Mouse (Mus musculus) embryonic facial prominence, embryonic 11.5 days (tissue): ENCODE measurements around the gene Gm13271. TPM values are rescaled to one million over a fixed set of nuclear protein-coding genes. Genes with fewer than 3 reads are reported as not detected.

Experiments
- ATAC-seq: fragments of 200-750 bp; cut with Nextera tagmentation; replicated peaks from 2 replicates; pipeline ENCODE4 v1.8.0; 2017; ENCODE audit warnings: low read depth; ENCODE audit not compliant: insufficient number of reproducible peaks, low FRiP score, low TSS enrichment
- DNase-seq: peaks from one replicate; pipeline ENCODE4 v3.0.0-alpha.2; 2015; ENCODE audit warnings: low spot score
- H3K27ac ChIP-seq: fragments of 300-500 bp; sonication (generic); replicated peaks from 2 replicates; pipeline ENCODE4 v1.5.1; 2014; ENCODE audit warnings: mild to moderate bottlenecking, low read depth, low read length, control low read depth
- H3K27me3 ChIP-seq: fragments of 300-500 bp; sonication (generic); 2 replicates; pipeline ENCODE4 v1.6.1; 2014; ENCODE audit warnings: mild to moderate bottlenecking, low read length, moderate library complexity, mixed read lengths; ENCODE audit not compliant: control insufficient read depth, insufficient read depth
- H3K36me3 ChIP-seq: fragments of 300-500 bp; sonication (generic); replicated peaks from 2 replicates; pipeline ENCODE4 v1.6.1; 2014; ENCODE audit warnings: low read depth, mild to moderate bottlenecking, low read length, moderate library complexity, mixed read lengths; ENCODE audit not compliant: control insufficient read depth, insufficient read depth
- H3K4me1 ChIP-seq: fragments of 300-500 bp; sonication (generic); 2 replicates; pipeline ENCODE4 v1.6.1; 2014; ENCODE audit warnings: low read length, mixed read lengths; ENCODE audit not compliant: control insufficient read depth, insufficient read depth
- H3K4me2 ChIP-seq: fragments of 300-500 bp; sonication (generic); 2 replicates; pipeline ENCODE4 v1.6.1; 2014; ENCODE audit warnings: low read depth, mild to moderate bottlenecking, control low read depth, low read length, moderate library complexity
- H3K4me3 ChIP-seq: fragments of 300-500 bp; sonication (generic); 2 replicates; pipeline ENCODE4 v1.5.1; 2014; ENCODE audit warnings: low read depth, low read length, control low read depth
- H3K9ac ChIP-seq: fragments of 300-500 bp; sonication (generic); replicated peaks from 2 replicates; pipeline ENCODE4 v1.6.1; 2014; ENCODE audit warnings: mild to moderate bottlenecking, control low read depth, low read length
- H3K9me3 ChIP-seq: fragments of 300-500 bp; sonication (generic); replicated peaks from 2 replicates; pipeline ENCODE4 v1.6.1; 2016; ENCODE audit warnings: mild to moderate bottlenecking, low read length, inconsistent platforms, mixed read lengths; ENCODE audit not compliant: control insufficient read depth
- WGBS: fragments of 180-500 bp; shearing (Covaris S2); extraction: QIAGEN DNeasy Blood & Tissue Kit; methylation state at CpG from one replicate; pipeline ENCODE4 v1.1.7; 2014; 5-methylcytosine and 5-hydroxymethylcytosine counted together
- polyA plus RNA-seq: library from polyadenylated mRNA; unstranded; fragments of >200 nt; fragmentation: Nextera tagmentation; extraction: Ambion mirVana; gene quantifications from 2 replicates; pipeline ENCODE4 v1.2.1, GENCODE M21; 2014

Gm13271 gene
- polyA plus RNA-seq, 1 experiment from 2014 or later, result not detected

GRCm38 (mm10) chr4:88723497-88724090 is 31.1 kb upstream of the Gm13271 start:
- DNase-seq (peak; percentile 34), ATAC-seq (no peak)
- no peak overlapping the region for H3K4me3 ChIP-seq
- no peaks in the 10 kb centered on the region for H3K27me3 ChIP-seq
- H3K4me2 ChIP-seq, result no peak overlapping the region
- no peaks in the 10 kb centered on the region for H3K9me3 ChIP-seq
- no peak overlapping the region for H3K27ac ChIP-seq
- H3K4me1 ChIP-seq, result no peaks in the 10 kb centered on the region
- H3K9ac ChIP-seq, result no peak overlapping the region
- WGBS, result 55% methylated on average over 8 of the region's 8 CpGs
- H3K36me3 ChIP-seq, result no peaks in the 10 kb centered on the region; the same call in 1 of the 2 replicates

GRCm38 (mm10) chr4:88726727-88727126 is 27.9 kb upstream of the Gm13271 start:
- WGBS, result 84% methylated on average over 6 of the region's 6 CpGs
- Histone ChIP-seq H3K9ac (no peak overlapping the region), H3K4me3 (no peak overlapping the region), H3K4me1 (no peaks in the 10 kb centered on the region), H3K9me3 (no peaks in the 10 kb centered on the region), H3K27me3 (no peaks in the 10 kb centered on the region), H3K27ac (no peak overlapping the region), H3K4me2 (no peak overlapping the region), H3K36me3 (no peaks in the 10 kb centered on the region)
- ATAC-seq (no peak), DNase-seq (no peak)

GRCm38 (mm10) chr4:88727324-88727723 is 27.3 kb upstream of the Gm13271 start:
- H3K27me3 ChIP-seq, result no peaks in the 10 kb centered on the region
- no peaks in the 10 kb centered on the region for H3K9me3 ChIP-seq
- WGBS, result 3% methylated on average over 1 of the region's 1 CpGs
- H3K9ac ChIP-seq, result no peak overlapping the region
- H3K4me1 ChIP-seq, result no peaks in the 10 kb centered on the region
- H3K4me3 ChIP-seq, result no peak overlapping the region
- ATAC-seq (no peak), DNase-seq (peak; percentile 59)
- no peak overlapping the region for H3K27ac ChIP-seq
- no peaks in the 10 kb centered on the region for H3K36me3 ChIP-seq
- no peak overlapping the region for H3K4me2 ChIP-seq

- DNase-seq (peak; percentile 82), ATAC-seq (no peak)
- H3K9ac ChIP-seq, result no peak overlapping the region
- H3K4me3 ChIP-seq, result no peak overlapping the region
- no peak overlapping the region for H3K27ac ChIP-seq
- WGBS, result 4% methylated on average over 2 of the region's 2 CpGs
- H3K36me3 ChIP-seq, result no peaks in the 10 kb centered on the region
- H3K4me2 ChIP-seq, result no peak overlapping the region
- H3K4me1 ChIP-seq, result no peaks in the 10 kb centered on the region
- no peaks in the 10 kb centered on the region for H3K27me3 ChIP-seq
- no peaks in the 10 kb centered on the region for H3K9me3 ChIP-seq
Observed at GRCm38 (mm10) chr4:88738480-88738879, 16.2 kb upstream of the Gm13271 start.

GRCm38 (mm10) chr4:88739036-88739435 is 15.6 kb upstream of the Gm13271 start:
- H3K9me3 ChIP-seq, result no peaks in the 10 kb centered on the region
- H3K4me3 ChIP-seq, result no peak overlapping the region
- no peaks in the 10 kb centered on the region for H3K36me3 ChIP-seq
- DNase-seq (no peak), ATAC-seq (no peak)
- 88% methylated on average over 6 of the region's 6 CpGs for WGBS
- H3K4me2 ChIP-seq, result no peak overlapping the region
- H3K27me3 ChIP-seq, result no peaks in the 10 kb centered on the region
- no peak overlapping the region for H3K9ac ChIP-seq
- no peaks in the 10 kb centered on the region for H3K4me1 ChIP-seq
- H3K27ac ChIP-seq, result no peak overlapping the region

GRCm38 (mm10) chr4:88741426-88741825 is 13.2 kb upstream of the Gm13271 start:
- H3K27ac ChIP-seq, result no peak overlapping the region
- no peaks in the 10 kb centered on the region for H3K9me3 ChIP-seq
- H3K9ac ChIP-seq, result no peak overlapping the region
- H3K4me3 ChIP-seq, result no peak overlapping the region
- ATAC-seq (no peak), DNase-seq (no peak)
- no peak overlapping the region for H3K4me2 ChIP-seq
- H3K4me1 ChIP-seq, result no peaks in the 10 kb centered on the region
- WGBS, result 93% methylated on average over 4 of the region's 4 CpGs
- H3K27me3 ChIP-seq, result no peaks in the 10 kb centered on the region
- H3K36me3 ChIP-seq, result no peaks in the 10 kb centered on the region

- ATAC-seq, result no peak
- Histone ChIP-seq H3K36me3 (no peaks in the 10 kb centered on the region), H3K27ac (no peak overlapping the region), H3K27me3 (no peaks in the 10 kb centered on the region), H3K4me3 (no peak overlapping the region), H3K4me1 (no peaks in the 10 kb centered on the region), H3K4me2 (no peak overlapping the region), H3K9ac (no peak overlapping the region), H3K9me3 (no peaks in the 10 kb centered on the region)
- 78% methylated on average over 7 of the region's 7 CpGs for WGBS
- DNase-seq, result no peak
Observed at GRCm38 (mm10) chr4:88742771-88743371, 11.8 kb upstream of the Gm13271 start.

- DNase-seq (no peak), ATAC-seq (no peak)
- H3K4me3 ChIP-seq, result no peak overlapping the region
- no peak overlapping the region for H3K4me2 ChIP-seq
- no peaks in the 10 kb centered on the region for H3K36me3 ChIP-seq
- no peaks in the 10 kb centered on the region for H3K4me1 ChIP-seq
- no peaks in the 10 kb centered on the region for H3K27me3 ChIP-seq
- 76% methylated on average over 3 of the region's 3 CpGs for WGBS
- H3K27ac ChIP-seq, result no peak overlapping the region
- H3K9me3 ChIP-seq, result no peaks in the 10 kb centered on the region
- H3K9ac ChIP-seq, result no peak overlapping the region
Observed at GRCm38 (mm10) chr4:88744207-88744606, 10.5 kb upstream of the Gm13271 start.
